Mouse (Mus musculus) cerebellum, adult 8-10 months (tissue): ENCODE results near the gene Fbxw5.

Experiments
- DNase-seq: peaks from one replicate; pipeline ENCODE4 v3.0.0; 2022

Fbxw5 gene

DNA sequence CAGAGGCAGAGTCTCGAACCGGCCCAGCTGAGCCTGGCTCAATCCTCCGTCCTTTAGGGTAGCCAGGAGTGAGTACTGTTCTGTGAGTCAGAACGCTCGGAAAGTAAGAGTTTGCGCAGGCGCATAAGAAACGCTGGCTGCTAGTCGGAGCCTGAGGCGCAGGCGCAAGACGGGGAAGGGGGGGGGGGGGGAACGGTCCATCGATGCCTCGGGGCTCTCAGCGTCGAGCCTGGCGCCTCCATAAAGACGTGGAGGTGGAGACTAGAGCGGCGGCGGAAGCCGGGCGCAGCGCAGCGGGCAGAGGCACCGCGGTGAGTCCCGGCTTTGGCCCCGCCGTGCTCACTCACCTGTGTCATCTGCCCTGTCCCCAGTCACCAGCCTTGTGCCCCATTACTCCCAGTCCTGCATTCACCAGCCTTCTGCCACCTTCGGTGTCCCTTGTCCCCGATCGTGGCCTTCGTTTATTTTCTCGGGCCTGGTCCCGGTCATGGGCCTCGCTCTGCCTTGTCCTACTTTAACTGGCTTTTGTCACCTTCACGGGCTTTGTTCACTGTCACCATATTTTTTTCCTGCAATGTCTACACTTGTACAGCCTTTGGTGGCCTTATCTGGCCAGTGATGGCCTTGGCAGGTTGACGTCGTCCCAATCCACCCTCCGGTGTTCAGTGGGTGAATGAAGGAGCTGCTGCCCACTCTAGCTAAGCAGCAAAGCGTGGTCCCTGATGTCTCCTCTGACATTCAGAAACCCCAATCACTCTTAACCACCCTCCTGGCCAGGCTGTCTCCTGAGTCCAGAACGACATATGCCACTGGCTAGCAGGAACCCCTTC is at the start of gene Fbxw5:
Gene Fbxw5, plus strand, starts transcription at position 175 of the 830 bp plus-strand sequence.
- DNase-seq: peak; percentile 81

DNA sequence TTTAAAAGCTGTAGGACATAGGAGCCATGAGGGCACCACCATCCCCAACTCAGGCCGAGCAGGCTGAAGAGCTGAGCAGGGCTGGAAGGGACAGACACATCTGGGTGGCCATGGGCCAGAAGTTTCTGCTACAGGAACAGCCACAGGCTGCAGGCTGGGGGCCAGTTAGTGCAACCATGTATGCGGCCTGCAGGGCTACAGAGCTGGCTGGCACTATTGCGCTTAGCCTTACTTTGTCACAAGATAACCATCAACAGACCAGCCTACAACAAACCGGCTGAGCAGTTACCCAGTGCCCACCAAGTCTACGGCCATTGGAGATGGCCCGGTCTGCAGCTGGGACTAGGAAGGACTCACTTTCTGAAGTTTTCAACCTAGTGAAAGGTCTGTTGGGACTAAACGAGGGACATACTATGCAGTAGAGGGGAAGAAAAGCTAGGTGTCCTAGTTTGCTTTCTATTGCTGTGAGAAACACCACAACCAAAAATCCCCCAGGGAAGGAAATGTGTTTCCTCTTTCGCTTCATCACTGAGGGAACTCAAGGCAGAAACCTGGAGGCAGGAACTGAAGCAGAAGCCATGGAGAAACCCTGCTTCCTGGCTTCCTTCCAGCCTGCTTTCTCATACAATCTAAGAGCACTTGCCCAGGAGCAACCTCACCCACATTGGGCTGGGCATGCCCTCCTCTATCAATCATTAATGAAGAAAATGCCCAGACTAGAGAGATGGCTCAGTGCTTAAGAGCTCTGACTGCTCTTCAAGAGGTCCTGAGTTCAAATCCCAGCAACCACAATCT is 49.5 kb upstream of the Fbxw5 start:
- no peak for DNase-seq

DNA sequence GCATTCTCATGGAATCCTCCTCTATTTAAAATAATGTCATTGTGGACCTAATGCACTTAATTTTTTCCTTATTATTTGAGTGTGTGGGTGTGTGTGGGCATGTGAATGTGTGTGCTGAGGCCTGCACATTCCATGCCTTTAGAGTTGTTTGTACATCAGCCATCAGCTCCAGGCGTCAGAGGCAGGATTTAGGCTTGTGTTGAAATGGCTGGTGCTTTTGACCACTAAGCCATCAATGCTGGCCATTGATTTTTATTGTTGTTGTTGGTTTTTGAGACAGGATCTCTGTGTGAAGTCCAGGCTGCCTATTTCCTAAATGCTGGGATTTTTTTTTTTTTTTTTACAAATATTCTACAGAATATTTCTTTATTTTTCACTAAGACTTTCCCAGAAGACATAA is 47.6 kb upstream of the Fbxw5 start:
- DNase-seq: no peak

GRCm38 (mm10) chr2:25456205-25456953 is 44.2 kb upstream of the Fbxw5 start, which contains the start of gene Clic3:
Gene Clic3, plus strand, starts transcription at chr2:25456838.
- DNase-seq: no peak

DNA sequence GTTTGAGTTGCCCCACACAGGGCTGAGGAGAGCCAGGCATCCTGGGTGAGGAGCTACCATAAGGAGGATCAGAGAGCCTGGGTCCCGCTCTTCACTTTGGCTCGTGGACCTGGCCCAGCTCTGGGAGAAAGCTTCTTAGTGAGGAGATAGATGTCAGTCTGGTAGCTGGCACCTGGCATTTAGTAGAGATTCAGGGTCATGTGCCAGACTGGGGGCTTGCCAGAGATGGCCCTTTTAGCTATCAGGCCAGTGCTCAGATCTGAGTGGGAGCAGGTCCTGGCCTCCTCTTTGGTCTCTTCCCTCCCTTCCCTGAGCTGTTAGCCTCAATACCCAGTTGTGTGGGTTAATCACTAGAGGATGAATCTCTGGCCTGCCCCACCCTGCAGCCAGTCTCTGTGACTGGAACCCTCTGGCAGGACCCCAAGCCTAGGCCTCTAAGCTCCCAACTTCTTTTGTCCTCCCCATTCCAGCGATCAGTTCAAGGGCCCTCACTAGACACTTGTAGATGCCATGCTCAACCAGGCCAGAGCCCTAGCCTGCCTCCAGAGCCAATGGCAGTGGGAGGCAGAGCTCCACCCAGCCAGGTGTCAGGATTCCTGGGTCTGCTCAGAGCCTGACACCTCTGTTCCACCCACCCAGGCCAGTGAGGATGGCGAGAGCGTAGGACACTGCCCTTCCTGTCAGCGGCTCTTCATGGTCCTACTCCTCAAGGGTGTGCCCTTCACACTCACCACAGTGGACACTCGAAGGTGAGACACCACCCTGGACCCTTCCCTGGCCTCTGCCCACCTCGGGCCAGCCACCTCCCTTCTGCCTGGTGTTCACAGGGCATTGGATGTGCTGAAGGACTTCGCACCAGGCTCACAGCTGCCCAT is 43.3 kb upstream of the Fbxw5 start:
- no peak for DNase-seq

DNA sequence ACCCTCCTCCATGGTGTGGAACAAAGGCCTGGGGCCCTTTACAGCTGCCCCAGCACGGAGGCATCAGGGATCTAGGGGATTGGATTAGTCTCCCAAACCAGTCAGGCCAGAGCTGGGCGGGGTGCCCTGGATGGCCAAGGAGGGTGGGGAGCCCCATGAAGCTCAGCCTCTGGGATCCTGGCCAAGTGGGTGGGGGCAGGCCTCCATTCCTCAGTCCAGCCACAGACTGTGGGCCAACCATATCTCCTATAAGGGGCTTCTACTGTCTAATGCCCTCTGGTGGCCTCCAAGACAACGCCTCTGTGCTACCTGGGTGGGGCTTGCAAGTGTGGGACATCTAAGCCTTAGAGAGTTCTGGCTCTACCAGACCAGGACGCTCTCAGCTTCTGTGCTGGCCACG is 41.6 kb upstream of the Fbxw5 start:
- no peak for DNase-seq

DNA sequence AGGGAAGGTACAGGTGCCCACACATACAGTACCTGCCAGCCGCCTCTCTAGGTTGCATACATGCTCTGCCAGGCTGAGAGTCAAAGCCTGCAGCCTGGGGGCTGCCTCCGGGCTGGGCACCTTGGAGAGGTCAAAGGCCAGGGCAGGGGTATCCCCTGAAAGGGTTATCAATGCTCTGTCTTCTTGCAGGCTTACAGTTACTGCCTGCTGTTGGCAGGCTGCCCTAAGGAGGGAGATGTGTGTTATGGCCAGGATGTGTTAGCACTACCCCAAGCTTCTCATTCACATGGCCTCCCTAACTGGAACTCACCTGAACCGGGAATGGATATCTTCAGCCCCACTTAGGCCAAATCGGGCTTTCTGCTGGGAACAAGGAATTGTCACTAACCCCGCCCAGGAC is 40.4 kb upstream of the Fbxw5 start:
- DNase-seq: no peak

DNA sequence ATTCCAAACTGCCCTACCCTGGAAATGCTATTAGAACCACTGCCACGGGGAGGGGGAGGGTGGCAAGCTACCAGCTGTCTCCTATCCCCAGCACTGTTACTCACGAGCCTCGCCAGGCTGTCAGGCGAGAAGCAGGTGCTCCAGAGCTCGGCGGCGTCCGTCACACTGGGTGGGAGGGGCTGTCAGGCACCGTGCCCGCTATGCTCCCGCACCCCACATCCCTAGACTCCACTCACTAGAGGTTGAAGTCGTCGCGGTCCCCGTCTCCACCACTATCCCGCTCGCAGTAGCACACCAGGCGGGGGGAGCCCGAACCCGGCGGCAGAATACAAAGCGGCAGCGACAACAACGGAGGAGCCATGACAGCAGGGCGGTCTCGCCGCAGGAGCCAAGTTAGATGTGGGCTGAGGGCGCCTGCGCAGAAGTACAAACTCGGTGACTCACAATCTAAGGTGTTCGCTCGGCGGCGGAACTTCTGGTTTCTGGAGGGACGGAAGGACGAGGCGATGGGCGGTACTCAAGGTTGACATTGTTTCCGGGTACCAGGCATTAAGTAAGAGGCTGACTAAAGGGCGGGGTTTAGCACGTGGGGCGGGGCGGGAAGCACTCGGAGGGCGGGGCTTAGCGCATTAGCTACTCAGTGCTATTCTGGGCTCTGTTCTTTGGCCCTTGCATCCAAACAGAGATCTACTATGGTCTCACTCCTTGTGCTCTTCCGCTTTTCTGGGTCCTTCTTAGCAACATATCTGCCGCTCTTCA is 39.8 kb upstream of the Fbxw5 start, which contains the start of gene Paxx:
Gene Paxx, minus strand, starts transcription at position 544 of the 759 bp plus-strand sequence.
- DNase-seq: peak; percentile 91

DNA sequence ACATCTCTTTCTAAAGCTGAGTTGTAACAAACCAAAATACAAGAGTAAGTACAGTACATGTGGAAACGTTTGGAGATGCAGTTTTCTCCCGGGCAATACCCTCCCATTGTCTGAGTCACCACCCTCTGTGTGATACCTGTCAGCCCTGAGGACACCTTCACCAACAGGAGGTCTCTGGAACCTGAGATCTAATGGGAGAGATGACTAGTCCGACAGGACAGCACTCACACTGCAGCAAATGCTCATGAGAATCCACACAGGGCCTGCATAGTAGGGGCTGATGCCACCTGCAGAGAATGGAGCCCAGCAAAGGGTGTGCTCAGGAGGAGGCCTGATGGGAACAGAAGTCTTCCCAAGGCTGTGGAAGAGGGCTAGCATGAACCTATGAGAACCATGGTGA is 39.1 kb upstream of the Fbxw5 start:
- DNase-seq: no peak

DNA sequence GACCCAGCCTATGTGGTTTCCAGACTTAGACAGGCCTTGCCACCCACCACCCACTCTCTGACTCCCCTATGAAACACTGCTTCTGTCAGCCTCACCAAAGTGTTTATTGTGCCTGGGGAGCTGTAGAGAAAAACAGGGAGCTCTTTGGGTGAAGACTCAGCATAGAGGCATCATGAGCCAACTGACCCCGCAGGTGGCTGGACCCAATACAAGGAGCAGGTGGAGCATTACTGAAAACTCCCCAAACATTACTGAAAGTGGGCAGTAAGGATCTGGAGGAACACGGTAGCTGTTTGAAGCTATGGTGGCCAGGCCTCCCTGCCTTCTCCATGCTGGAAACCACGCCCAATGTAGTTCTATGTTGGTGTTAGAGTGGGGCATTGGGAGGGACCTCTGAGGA is 36.9 kb upstream of the Fbxw5 start:
- peak; percentile 62 for DNase-seq

DNA sequence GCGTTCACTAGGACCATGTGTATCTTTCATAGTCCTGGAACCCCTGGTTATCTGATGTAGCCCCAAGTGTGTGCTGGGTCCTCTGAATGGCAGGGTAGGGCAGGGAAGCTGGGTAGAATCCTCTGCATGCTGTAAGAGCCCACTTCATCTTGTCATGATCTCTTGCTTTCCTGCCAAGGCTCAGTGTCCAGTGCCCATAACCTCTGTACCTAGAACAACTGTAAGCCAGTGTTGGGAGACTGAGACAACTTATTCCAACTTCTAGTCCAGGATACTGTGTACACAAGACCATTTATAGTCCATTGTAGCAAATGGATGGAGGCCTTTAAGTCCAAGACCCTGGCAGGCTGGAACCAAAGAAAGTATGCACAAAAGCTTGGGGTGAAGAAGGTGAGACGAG is 35.3 kb upstream of the Fbxw5 start:
- no peak for DNase-seq

GRCm38 (mm10) chr2:25465816-25466635 is 34.5 kb upstream of the Fbxw5 start:
- no peak for DNase-seq

- DNase-seq: no peak
Observed at GRCm38 (mm10) chr2:25467606-25468303, 32.8 kb upstream of the Fbxw5 start.

- DNase-seq: peak; percentile 69
Observed at GRCm38 (mm10) chr2:25468962-25469915, 31.3 kb upstream of the Fbxw5 start.

- no peak for DNase-seq
Observed at GRCm38 (mm10) chr2:25469969-25470368, 30.6 kb upstream of the Fbxw5 start, which contains the start of gene Ptgds. Gene Ptgds, minus strand, starts transcription at chr2:25470046.

DNA sequence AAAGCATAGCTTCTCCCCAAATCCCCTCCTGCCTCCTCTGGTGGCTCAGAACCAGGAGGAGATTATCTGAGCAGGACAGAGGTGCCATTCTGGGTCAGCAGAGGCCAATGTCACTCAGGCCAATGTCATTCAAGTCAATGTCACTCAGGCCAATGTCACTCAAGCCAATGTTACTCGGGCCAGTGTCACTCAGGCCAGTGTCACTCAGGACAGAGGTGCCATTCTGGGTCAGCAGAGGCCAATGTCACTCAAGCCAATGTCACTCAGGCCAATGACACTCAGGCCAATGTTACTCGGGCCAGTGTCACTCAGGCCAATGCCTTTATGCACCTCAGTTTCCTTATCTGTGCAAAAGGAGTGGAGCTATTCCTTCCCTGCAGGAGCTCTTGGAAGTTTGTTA is 28.0 kb upstream of the Fbxw5 start:
- DNase-seq: no peak

- no peak for DNase-seq
Observed at GRCm38 (mm10) chr2:25477541-25477940, 23.0 kb upstream of the Fbxw5 start.

GRCm38 (mm10) chr2:25477967-25478675 is 22.4 kb upstream of the Fbxw5 start:
- DNase-seq: peak; percentile 96
